Mouse (Mus musculus): ENCODE results near the gene Crybb3.
"Not testable (repeated sequence)": the region's sequence is repeated elsewhere in the genome, so short reads cannot be mapped to it uniquely, and the experiment has no call there.

- TF ChIP-seq CTCF (IDR thresholded peaks at IDR 0.05), result peak; percentile 66
- TF ChIP-seq EP300 (IDR thresholded peaks at IDR 0.05), result not testable (repeated sequence)
These were observed 28.3 kb upstream of the Crybb3 start for GRCm38 (mm10) chr5:113109651-113110050.
